Mouse (Mus musculus): ENCODE measurements at regions not wholly inside any gene's neighbourhood (a gene's known extent, or its start where the extent isn't known, plus 50 kb on each side); places are given as distances from the start of the nearest gene placed in this dataset.

DNA sequence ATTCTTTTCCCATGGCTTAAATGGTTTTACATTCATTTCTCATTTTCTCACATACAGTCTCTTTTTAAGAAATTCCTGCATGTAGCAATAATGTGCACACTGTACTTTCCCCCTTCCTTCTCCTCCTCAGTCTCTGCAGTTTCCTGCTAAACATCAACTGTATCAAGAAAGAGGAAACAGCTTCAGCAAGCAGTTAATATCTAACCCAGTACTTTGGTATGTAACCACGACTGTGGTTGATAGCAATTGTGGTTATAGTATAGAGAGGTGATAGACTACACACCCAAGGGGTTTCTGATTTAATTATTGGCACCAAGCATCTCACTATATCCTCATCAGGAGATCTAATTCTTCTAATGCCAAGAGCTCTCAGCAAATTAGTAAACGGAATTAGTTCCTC, 52.8 kb upstream of the Eci2 start:
- H3K27ac ChIP-seq, result no peak overlapping the region
- no peak overlapping the region for H3K4me3 ChIP-seq (replicated peaks)
- 63% methylated on average over 2 of the region's 2 CpGs for WGBS
- H3K4me1 ChIP-seq, result no peaks in the 10 kb centered on the region
- H3K9ac ChIP-seq, result no peak overlapping the region
- no peaks in the 10 kb centered on the region for H3K36me3 ChIP-seq
- H3K4me2 ChIP-seq, result no peak overlapping the region
- no peaks in the 10 kb centered on the region for H3K27me3 ChIP-seq (replicated peaks)
- H3K9me3 ChIP-seq, result no peaks in the 10 kb centered on the region
- no peak for ATAC-seq (ENCODE audit: insufficient read depth, low FRiP score, low read depth)

- 78% methylated on average over 3 of the region's 3 CpGs for WGBS
- H3K27ac ChIP-seq, result no peak overlapping the region
- no peak overlapping the region for H3K9ac ChIP-seq
- no peaks in the 10 kb centered on the region for H3K27me3 ChIP-seq (replicated peaks)
- no peak overlapping the region for H3K4me3 ChIP-seq (replicated peaks)
- H3K9me3 ChIP-seq, result no peaks in the 10 kb centered on the region
- H3K36me3 ChIP-seq, result no peaks in the 10 kb centered on the region
- no peak for ATAC-seq (ENCODE audit: insufficient read depth, low FRiP score, low read depth)
- H3K4me1 ChIP-seq, result no peaks in the 10 kb centered on the region
- H3K4me2 ChIP-seq, result no peak overlapping the region
Observed at GRCm38 (mm10) chr13:35085386-35085785, 58.5 kb upstream of the Eci2 start.

DNA sequence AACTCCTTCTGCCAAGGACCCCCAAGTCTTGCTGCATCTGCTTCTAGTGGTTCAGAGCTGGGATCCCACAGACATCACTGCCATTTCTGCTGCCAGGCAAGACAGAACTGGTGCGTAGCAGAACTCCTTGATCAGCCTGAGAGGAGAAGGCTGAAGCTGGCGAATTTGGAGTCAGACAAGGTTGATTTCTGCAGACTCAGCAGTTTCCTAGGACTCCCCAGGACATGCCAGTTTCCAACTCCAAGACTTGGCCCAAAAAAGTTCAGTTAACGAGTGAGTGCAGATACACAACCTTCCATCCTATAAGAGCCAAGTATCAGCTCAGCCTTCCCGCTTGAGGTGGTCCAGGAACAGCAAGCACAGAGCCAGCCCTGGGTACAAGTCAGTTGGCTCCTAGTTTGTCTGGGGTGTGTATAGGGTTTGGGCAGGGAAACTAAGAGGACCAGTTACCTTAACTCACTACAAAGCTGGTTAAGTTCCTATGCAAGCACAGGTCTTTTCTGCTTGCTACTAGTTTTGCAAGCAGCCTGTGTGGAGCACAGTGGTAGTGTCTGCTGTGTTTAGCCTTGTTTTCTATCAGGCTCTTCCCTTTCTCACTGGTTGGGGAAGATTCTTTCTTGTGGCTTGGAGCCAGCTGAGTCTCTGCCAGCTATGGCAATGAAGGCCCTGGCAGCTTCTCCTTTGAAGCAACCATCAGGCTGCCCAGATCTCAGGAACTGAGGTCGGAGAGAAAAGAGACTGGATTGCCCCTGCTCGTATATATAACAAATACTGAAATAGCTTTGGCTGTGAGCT, 60.5 kb upstream of the Eci2 start:
- Histone ChIP-seq H3K36me3 (no peaks in the 10 kb centered on the region), H3K4me2 (no peak overlapping the region), H3K9me3 (no peaks in the 10 kb centered on the region), H3K27ac (no peak overlapping the region), H3K27me3 (replicated peaks) (no peaks in the 10 kb centered on the region), H3K9ac (no peak overlapping the region), H3K4me3 (replicated peaks) (no peak overlapping the region), H3K4me1 (no peaks in the 10 kb centered on the region)
- no peak for ATAC-seq (ENCODE audit: insufficient read depth, low FRiP score, low read depth)
- 76% methylated on average over 6 of the region's 6 CpGs for whole genome bisulfite sequencing

- WGBS, result 75% methylated on average over 3 of the region's 3 CpGs
- no peak overlapping the region for H3K9ac ChIP-seq
- H3K27me3 ChIP-seq (replicated peaks), result no peaks in the 10 kb centered on the region
- H3K4me3 ChIP-seq (replicated peaks), result no peak overlapping the region
- H3K9me3 ChIP-seq, result no peaks in the 10 kb centered on the region
- H3K4me2 ChIP-seq, result no peak overlapping the region
- no peak overlapping the region for H3K27ac ChIP-seq
- H3K4me1 ChIP-seq, result no peaks in the 10 kb centered on the region
- H3K36me3 ChIP-seq, result no peaks in the 10 kb centered on the region
- ATAC-seq (ENCODE audit: insufficient read depth, low FRiP score, low read depth), result no peak
Observed at GRCm38 (mm10) chr13:35091155-35091554, 64.3 kb upstream of the Eci2 start.

DNA sequence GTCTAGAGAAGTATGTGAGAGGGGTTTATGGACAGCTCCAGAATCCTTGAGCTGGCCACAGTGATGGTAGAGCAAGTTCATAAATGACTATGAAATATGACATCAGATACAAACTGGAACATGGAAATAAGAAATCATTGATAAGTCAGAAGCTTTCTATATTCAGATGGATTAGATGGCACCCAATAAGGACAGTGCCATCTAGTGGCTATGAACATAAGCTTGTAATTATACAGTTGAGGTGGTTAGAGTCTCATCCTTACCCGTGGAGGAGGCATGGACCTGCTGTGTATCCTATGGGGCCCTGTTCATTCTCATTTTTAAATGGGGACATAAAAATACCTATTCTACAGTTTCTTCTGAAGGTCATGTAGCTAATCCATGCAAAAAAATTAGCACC, 92.9 kb upstream of the Eci2 start:
- no peak overlapping the region for H3K4me2 ChIP-seq
- ATAC-seq (ENCODE audit: insufficient read depth, low FRiP score, low read depth), result no peak
- no peaks in the 10 kb centered on the region for H3K9me3 ChIP-seq
- H3K27ac ChIP-seq, result no peak overlapping the region
- H3K9ac ChIP-seq, result no peak overlapping the region
- H3K27me3 ChIP-seq (replicated peaks), result no peaks in the 10 kb centered on the region
- H3K4me1 ChIP-seq, result no peaks in the 10 kb centered on the region
- WGBS, result 24% methylated on average over 1 of the region's 1 CpGs
- no peak overlapping the region for H3K4me3 ChIP-seq (replicated peaks)
- H3K36me3 ChIP-seq, result no peaks in the 10 kb centered on the region

- H3K27me3 ChIP-seq (replicated peaks), result no peaks in the 10 kb centered on the region
- H3K36me3 ChIP-seq, result no peaks in the 10 kb centered on the region
- no peak overlapping the region for H3K4me2 ChIP-seq
- no peak overlapping the region for H3K27ac ChIP-seq
- H3K9me3 ChIP-seq, result no peaks in the 10 kb centered on the region
- no peaks in the 10 kb centered on the region for H3K4me1 ChIP-seq
- ATAC-seq (ENCODE audit: insufficient read depth, low FRiP score, low read depth), result no peak
- no peak overlapping the region for H3K4me3 ChIP-seq (replicated peaks)
- 34% methylated on average over 2 of the region's 2 CpGs for WGBS
- no peak overlapping the region for H3K9ac ChIP-seq
Observed at GRCm38 (mm10) chr13:35129475-35129874, 102.6 kb upstream of the Eci2 start.

GRCm38 (mm10) chr13:35131272-35132185, 104.6 kb upstream of the Eci2 start:
- Histone ChIP-seq H3K4me1 (no peaks in the 10 kb centered on the region), H3K4me3 (replicated peaks) (no peak overlapping the region), H3K27me3 (replicated peaks) (no peaks in the 10 kb centered on the region), H3K9ac (no peak overlapping the region), H3K27ac (no peak overlapping the region), H3K36me3 (no peaks in the 10 kb centered on the region), H3K4me2 (no peak overlapping the region), H3K9me3 (no peaks in the 10 kb centered on the region)
- 73% methylated on average over 8 of the region's 8 CpGs for WGBS
- no peak for ATAC-seq (ENCODE audit: insufficient read depth, low FRiP score, low read depth)

- 69% methylated on average over 1 of the region's 1 CpGs for WGBS
- Histone ChIP-seq H3K27me3 (replicated peaks) (no peaks in the 10 kb centered on the region), H3K9ac (no peak overlapping the region), H3K4me2 (no peak overlapping the region), H3K36me3 (no peaks in the 10 kb centered on the region), H3K9me3 (no peaks in the 10 kb centered on the region), H3K4me3 (replicated peaks) (no peak overlapping the region), H3K4me1 (no peaks in the 10 kb centered on the region), H3K27ac (no peak overlapping the region)
- no peak for ATAC-seq (ENCODE audit: insufficient read depth, low FRiP score, low read depth)
Observed at GRCm38 (mm10) chr13:35151629-35152028, 124.7 kb upstream of the Eci2 start.

GRCm38 (mm10) chr13:35159456-35159855, 132.6 kb upstream of the Eci2 start:
- H3K36me3 ChIP-seq, result no peaks in the 10 kb centered on the region
- no peak overlapping the region for H3K4me3 ChIP-seq (replicated peaks)
- H3K4me1 ChIP-seq, result no peaks in the 10 kb centered on the region
- H3K9ac ChIP-seq, result no peak overlapping the region
- no peaks in the 10 kb centered on the region for H3K27me3 ChIP-seq (replicated peaks)
- 66% methylated on average over 3 of the region's 3 CpGs for WGBS
- no peak overlapping the region for H3K27ac ChIP-seq
- no peak overlapping the region for H3K4me2 ChIP-seq
- no peaks in the 10 kb centered on the region for H3K9me3 ChIP-seq
- no peak for ATAC-seq (ENCODE audit: insufficient read depth, low FRiP score, low read depth)

DNA sequence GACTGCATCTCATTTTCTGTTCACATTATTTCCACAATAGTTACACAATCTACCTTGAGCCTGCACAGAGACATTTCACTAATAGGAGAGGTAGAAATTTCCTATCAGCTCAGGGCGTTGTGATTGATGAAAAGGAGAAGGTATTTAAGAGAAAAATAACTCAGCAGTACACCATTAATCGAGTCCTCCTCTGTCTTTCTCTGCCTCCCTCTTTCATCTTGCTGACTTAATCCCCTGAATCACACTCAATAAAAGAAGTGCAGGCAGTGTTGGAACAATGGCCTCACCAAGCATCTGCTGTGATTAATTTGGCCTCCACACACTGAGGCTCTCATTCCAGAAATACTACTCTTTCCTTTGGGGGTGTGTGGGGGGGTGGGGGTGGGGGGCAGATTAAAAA, 133.9 kb upstream of the Eci2 start:
- ATAC-seq (ENCODE audit: insufficient read depth, low FRiP score, low read depth), result no peak
- 29% methylated on average over 2 of the region's 2 CpGs for WGBS
- H3K4me1 ChIP-seq, result no peaks in the 10 kb centered on the region
- H3K36me3 ChIP-seq, result no peaks in the 10 kb centered on the region
- no peaks in the 10 kb centered on the region for H3K27me3 ChIP-seq (replicated peaks)
- no peak overlapping the region for H3K4me3 ChIP-seq (replicated peaks)
- no peaks in the 10 kb centered on the region for H3K9me3 ChIP-seq
- H3K9ac ChIP-seq, result no peak overlapping the region
- no peak overlapping the region for H3K27ac ChIP-seq
- H3K4me2 ChIP-seq, result no peak overlapping the region

- Histone ChIP-seq H3K9me3 (no peaks in the 10 kb centered on the region), H3K4me1 (no peaks in the 10 kb centered on the region), H3K4me3 (replicated peaks) (no peak overlapping the region), H3K36me3 (no peaks in the 10 kb centered on the region), H3K27ac (no peak overlapping the region), H3K27me3 (replicated peaks) (no peaks in the 10 kb centered on the region), H3K9ac (no peak overlapping the region), H3K4me2 (no peak overlapping the region)
- 57% methylated on average over 5 of the region's 5 CpGs for WGBS
- no peak for ATAC-seq (ENCODE audit: insufficient read depth, low FRiP score, low read depth)
Observed at GRCm38 (mm10) chr13:35166080-35166479, 139.2 kb upstream of the Eci2 start.

GRCm38 (mm10) chr13:35166831-35167541, 140.1 kb upstream of the Eci2 start:
- Histone ChIP-seq H3K4me2 (no peak overlapping the region), H3K27ac (no peak overlapping the region), H3K36me3 (no peaks in the 10 kb centered on the region), H3K27me3 (replicated peaks) (no peaks in the 10 kb centered on the region), H3K4me3 (replicated peaks) (no peak overlapping the region), H3K4me1 (no peaks in the 10 kb centered on the region), H3K9me3 (no peaks in the 10 kb centered on the region), H3K9ac (no peak overlapping the region)
- 54% methylated on average over 8 of the region's 8 CpGs for WGBS
- no peak for ATAC-seq (ENCODE audit: insufficient read depth, low FRiP score, low read depth)

All from stomach, embryonic 15.5 days (tissue).